Mouse (Mus musculus) v-Abl transformed pro-B cells (cell line): ENCODE data around the gene Hmgcl.

Experiments
- in situ Hi-C, 2 experiments: fragments of 400-800 bp; cut with MboI; formaldehyde crosslinking; loops; one replicate each; pipeline ENCODE4 v1.15.1; 2025; ENCODE audit not compliant: unreplicated experiment in 2 of 2

The Hmgcl gene

GRCm38 (mm10) chr4:135946278-135946658, at the start of gene Hmgcl:
Gene Hmgcl, plus strand, starts transcription at chr4:135946448.
- in situ Hi-C loops: loop anchor here (5.0 to 25.0 kb wide), 3 partner anchors 106 to 434 kb away; partner anchors contain the start of genes Ifnlr1 (in 1 of the 2) and Rpl11 (in 1 of the 2)

- in situ Hi-C loops: no loop called here
Observed at GRCm38 (mm10) chr4:135898380-135899049, 47.7 kb upstream of the Hmgcl start.

DNA sequence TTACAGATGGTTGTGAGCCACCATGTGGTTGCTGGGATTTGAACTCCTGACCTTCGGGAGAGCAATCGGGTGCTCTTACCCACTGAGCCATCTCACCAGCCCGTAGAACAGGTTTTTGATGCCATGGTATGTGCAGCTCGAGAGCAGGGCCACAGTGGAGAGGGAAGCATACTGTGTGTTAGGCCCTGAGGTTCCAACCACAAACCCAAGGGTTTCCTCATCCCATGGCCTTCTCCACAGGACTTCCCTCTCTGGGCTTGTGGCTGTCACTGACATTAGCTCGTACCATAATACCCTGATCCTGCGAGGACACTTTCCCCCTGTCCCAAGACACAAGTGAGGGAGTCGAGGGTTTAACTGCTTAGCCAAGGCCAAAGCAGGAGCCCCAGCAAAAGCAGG, 47.2 kb upstream of the Hmgcl start:
- in situ Hi-C loops: no loop called here

DNA sequence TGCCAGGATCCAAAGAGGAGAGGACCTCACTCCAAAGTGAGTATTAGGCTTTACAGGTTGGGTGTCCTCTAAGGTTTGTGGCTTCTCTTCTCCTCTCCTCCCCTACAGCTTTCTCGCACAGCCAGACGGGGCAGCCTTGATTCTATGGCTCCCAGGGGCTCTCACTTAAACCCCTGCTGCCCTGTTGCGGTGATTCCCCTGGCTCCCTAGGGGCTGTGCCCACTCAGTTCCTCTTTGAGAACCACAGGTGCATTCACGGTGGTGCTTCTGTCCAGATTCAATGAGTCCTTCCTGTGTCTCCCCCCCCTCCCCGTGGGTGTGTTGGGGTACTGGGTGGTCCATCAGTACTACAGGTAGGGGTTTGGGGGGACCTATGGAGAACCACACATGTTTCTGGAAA, 46.2 kb upstream of the Hmgcl start:
- in situ Hi-C loops: no loop called here

DNA sequence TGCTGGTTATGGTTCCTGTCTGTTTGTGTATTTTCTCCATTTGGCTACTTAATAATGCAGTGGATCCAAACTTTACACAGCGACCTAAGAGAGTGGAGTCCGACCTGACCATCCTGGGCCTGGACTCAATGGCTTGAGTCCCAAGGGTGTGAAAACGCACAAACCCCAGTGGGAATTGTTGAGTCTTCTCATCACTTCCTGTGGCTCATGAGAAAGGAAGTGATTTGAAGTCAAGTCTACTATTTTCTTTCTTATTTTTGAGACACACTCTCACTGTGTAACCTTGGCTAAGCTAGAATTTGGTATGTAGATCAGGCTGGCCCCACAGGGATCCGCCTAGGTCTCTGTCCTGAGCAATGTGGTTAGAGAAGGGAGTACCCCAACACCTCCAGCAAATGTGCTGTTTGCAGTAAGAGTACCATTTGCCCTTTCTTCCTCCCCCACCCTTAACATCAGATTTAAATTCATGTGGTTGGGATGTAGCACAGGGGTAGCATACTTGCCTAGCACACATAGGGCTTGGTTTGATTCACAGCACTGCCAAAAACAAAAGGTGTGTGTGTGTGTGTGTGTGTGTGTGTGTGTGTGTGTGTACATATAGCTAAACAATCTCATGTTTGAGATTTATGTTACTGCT, 43.5 kb upstream of the Hmgcl start:
- in situ Hi-C loops: no loop called here

DNA sequence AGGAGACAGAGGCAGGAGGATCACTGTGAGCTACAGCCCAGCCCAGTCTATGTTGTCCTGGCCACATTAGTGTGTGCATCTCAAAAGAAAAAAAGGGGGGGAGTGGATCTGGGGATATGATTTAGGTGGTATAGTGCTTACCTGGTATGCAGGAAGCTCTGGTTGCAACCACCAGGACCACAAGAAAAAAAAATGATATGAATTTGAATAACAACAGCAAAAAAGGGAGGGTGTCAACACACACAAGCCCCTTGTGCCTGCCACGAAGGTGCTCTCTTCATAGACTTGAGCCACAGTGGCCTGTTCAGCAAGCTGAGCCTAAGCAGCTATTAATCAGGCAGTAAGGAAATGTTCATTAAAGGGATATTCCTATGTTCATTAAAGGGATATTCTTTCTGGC, 41.4 kb upstream of the Hmgcl start:
- in situ Hi-C loops: no loop called here

DNA sequence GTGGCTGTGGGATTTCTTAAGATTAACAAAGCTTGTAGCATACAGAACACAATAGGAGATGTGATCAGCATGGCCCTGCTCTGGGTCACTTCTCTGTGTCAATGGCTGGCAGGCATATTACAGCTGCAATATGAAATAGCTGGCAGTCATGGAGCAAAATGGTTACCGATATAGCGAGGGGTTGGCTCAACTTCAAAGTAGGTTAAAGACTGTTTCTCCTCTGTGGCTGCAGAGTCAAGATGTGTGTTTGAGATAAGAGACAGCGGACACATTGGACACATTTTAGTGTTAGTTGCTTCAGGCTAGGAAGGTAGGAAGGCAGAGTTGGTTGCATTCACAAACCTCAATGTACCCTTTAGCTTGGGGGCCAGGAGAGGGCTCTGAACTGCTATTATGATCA, 39.6 kb upstream of the Hmgcl start:
- in situ Hi-C loops: no loop called here

DNA sequence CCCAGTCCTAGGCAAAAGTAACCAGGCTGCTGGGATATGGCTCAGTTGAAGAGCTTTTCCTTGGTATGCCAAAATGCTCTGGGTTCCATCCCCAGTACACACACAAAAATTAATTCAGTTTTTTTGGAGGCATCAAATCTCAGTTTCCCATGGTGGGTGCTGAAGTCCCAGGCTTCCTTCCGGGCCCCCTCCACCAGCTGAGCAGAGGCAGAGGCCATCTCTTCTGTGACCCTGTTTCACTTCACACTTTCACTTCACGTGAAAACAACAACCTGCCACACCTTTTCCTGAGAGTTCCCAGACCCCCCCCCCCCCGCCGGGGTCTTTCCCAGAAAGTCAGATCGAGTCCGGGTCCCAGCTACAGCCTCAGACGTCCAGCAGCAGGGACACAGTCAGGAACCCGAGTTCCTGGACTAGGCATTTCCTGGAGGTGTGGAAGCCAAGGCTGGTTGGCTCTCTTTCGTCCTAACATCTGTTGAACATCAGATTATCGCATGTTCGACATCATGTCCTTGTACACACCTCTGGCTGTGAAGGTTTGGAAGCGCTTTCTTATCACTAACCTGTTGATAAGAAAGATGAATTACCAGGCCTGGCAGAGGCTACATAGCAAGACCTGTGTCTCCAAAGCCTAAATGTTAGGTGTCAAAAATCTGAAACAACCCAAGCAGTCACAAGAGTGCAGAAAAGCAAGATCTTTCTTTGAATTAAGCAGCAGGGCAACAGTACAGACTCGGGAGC, 36.8 kb upstream of the Hmgcl start:
- in situ Hi-C loops: no loop called here

GRCm38 (mm10) chr4:135911531-135911930, 34.7 kb upstream of the Hmgcl start:
- in situ Hi-C loops: no loop called here

DNA sequence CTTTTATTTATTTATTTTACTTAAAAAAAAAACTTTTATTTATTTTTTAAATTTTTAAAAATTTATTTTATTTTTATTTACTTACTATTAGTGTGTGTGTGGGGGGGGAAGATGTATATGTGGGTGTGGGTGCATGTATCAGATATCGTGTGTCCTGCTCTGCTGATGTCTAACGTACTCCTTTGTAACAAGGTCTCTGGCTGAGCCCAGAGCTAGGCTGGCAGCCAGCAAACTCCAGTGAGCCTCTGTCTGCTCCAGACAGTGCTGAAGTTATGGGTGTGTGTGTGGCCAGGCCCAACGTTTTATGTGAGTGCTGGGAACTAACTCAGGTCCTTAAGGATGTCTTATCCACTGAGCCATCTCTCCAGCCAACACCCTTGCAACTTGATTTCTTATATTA, 34.1 kb upstream of the Hmgcl start:
- in situ Hi-C loops: no loop called here

- in situ Hi-C loops: no loop called here
Observed at GRCm38 (mm10) chr4:135912835-135913234, 33.4 kb upstream of the Hmgcl start.

- in situ Hi-C loops: no loop called here
Observed at GRCm38 (mm10) chr4:135913433-135913832, 32.8 kb upstream of the Hmgcl start.

- in situ Hi-C loops: loop anchor here in 1 of 2 experiments (5.0 kb wide), 1 partner anchor 36 kb away; no protein-coding TSS in a partner anchor
Observed at GRCm38 (mm10) chr4:135918635-135919279, 27.5 kb upstream of the Hmgcl start.

GRCm38 (mm10) chr4:135919280-135919639, 27.0 kb upstream of the Hmgcl start:
- in situ Hi-C loops: loop anchor here in 1 of 2 experiments (5.0 kb wide), 1 partner anchor 37 kb away; no protein-coding TSS in a partner anchor

GRCm38 (mm10) chr4:135920304-135921241, 25.7 kb upstream of the Hmgcl start, which contains the start of gene Fuca1:
Gene Fuca1, plus strand, starts transcription at chr4:135920735.
- in situ Hi-C loops: loop anchor here in 1 of 2 experiments (5.0 kb wide), 1 partner anchor 33 kb away; no protein-coding TSS in a partner anchor

DNA sequence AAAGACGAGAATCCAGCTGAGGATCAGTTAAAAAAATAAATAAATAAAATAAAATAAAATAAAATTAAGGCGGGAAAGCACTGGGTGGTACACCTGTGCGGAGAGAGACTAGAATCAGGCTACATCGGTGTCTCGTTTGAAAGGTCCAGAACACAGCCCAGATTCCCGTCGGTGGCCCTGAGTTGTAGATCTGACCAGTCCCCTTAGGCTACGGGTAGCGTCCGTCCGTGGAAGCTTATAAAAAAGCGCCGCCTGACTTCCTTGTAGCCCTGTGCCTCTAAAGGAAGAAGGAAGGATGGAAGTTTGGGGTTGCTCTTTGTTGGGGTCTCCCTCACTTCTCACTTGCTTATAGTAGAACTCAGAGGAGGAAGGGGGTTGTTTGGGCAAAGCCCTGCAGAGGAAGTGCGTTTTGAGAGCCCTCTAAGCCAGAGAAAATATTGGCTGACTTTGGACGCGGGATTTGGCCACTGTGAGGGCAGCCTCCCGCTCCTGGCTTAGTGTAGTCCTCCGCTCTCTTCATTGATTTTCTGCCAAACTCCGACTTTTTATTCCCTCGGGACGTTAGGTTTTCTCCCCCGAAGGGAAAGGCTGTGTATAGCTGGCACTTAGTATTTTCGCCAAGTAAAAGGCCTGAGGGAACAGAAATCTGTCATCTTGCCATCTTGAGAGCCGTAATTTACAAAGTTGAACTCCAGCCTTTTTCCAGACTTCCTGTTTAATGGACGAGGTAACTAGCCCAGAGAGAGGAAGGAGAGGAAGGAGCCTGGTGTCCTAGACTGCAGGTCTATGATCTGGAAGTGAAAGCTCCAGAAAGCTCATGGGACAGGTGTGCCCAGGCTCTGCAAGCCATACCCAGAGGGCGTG, 24.8 kb upstream of the Hmgcl start:
- in situ Hi-C loops: loop anchor here in 1 of 2 experiments (5.0 kb wide), 1 partner anchor 34 kb away; no protein-coding TSS in a partner anchor

DNA sequence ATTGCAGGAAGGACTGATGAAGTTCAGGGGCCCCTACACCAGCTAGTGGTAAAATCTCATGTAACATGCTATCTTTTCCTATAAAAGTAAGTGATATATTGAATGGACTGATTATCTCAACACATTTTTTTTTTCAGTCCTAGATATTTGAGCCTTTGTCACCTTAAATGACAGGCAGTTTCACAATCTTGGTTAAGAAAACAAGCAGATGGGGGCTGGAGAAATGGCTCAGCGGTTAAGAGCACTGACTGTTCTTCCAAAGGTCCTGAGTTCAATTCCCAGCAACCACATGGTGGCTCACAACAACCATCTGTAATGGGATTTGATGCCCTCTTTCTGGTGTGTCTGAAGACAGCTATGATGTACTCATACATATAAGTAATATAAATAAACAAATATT, 24.1 kb upstream of the Hmgcl start:
- in situ Hi-C loops: loop anchor here in 1 of 2 experiments (5.0 kb wide), 1 partner anchor 35 kb away; no protein-coding TSS in a partner anchor

DNA sequence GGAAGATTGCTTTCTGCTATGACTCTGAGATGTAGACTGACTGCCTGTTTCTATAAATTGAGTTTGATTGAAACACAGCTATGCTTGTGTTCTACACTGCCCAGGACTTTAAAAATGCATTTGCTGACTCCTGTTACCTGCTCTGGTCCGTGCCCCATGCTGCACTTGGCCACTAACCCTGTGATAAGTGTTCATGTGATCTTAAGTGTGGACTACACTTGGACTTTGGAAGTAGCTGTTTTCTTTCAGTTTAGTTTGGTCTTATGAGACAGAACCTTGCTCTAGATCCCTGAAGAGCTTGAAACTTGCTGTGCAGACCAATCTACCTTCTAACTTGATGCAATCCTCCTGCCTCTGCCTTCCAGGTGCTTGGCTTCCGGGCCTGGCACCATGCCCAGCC, 21.8 kb upstream of the Hmgcl start:
- in situ Hi-C loops: loop anchor here in 1 of 2 experiments (5.0 kb wide), 1 partner anchor 37 kb away; no protein-coding TSS in a partner anchor

- in situ Hi-C loops: loop anchor here (25.0 kb wide), 1 partner anchor 413 kb away; no protein-coding TSS in a partner anchor
Observed at GRCm38 (mm10) chr4:135925341-135925740, 20.9 kb upstream of the Hmgcl start.
